Mouse (Mus musculus) WW6 (cell line): ENCODE data around the gene Glis3.

Experiments used
- DNase-seq: peaks from one replicate; pipeline ENCODE4 v3.0.0-alpha.2; 2013; ENCODE audit warnings: low read depth, low spot score

The Glis3 gene

GRCm38 (mm10) chr19:28389146-28389545 lies 290.7 kb downstream of the Glis3 start:
- DNase-seq: no peak

- no peak for DNase-seq
Measured at GRCm38 (mm10) chr19:28383425-28383824, 296.5 kb downstream of the Glis3 start.

- DNase-seq: no peak
Measured at GRCm38 (mm10) chr19:28382168-28382911, 297.5 kb downstream of the Glis3 start.

- DNase-seq: no peak
Measured at GRCm38 (mm10) chr19:28381441-28381840, 298.4 kb downstream of the Glis3 start.

GRCm38 (mm10) chr19:28380691-28381262 lies 299.1 kb downstream of the Glis3 start:
- DNase-seq: no peak

- no peak for DNase-seq
Measured at GRCm38 (mm10) chr19:28377788-28378295, 302.0 kb downstream of the Glis3 start.

- DNase-seq: no peak
Measured at GRCm38 (mm10) chr19:28376401-28376800, 303.5 kb downstream of the Glis3 start.

- no peak for DNase-seq
Measured at GRCm38 (mm10) chr19:28375746-28376145, 304.1 kb downstream of the Glis3 start.

- no peak for DNase-seq
Measured at GRCm38 (mm10) chr19:28374524-28374923, 305.4 kb downstream of the Glis3 start.

- DNase-seq: no peak
Measured at GRCm38 (mm10) chr19:28368215-28368614, 311.7 kb downstream of the Glis3 start.

- no peak for DNase-seq
Measured at GRCm38 (mm10) chr19:28367274-28367673, 312.6 kb downstream of the Glis3 start.

GRCm38 (mm10) chr19:28366766-28367165 lies 313.1 kb downstream of the Glis3 start:
- no peak for DNase-seq

GRCm38 (mm10) chr19:28365897-28366296 lies 314.0 kb downstream of the Glis3 start:
- DNase-seq: peak; percentile 43

- no peak for DNase-seq
Measured at GRCm38 (mm10) chr19:28360884-28361283, 319.0 kb downstream of the Glis3 start.

- DNase-seq: no peak
Measured at GRCm38 (mm10) chr19:28357595-28357994, 322.3 kb downstream of the Glis3 start.

- no peak for DNase-seq
Measured at GRCm38 (mm10) chr19:28351068-28352066, 328.5 kb downstream of the Glis3 start.

- DNase-seq: no peak
Measured at GRCm38 (mm10) chr19:28347080-28347825, 332.6 kb downstream of the Glis3 start.

- DNase-seq: no peak
Measured at GRCm38 (mm10) chr19:28343640-28344039, 336.2 kb downstream of the Glis3 start.

GRCm38 (mm10) chr19:28337574-28337973 lies 342.3 kb downstream of the Glis3 start:
- DNase-seq: no peak

- DNase-seq: no peak
Measured at GRCm38 (mm10) chr19:28336651-28337510, 343.0 kb downstream of the Glis3 start.
